Mouse (Mus musculus) kidney, postnatal 0 days (tissue): ENCODE data around the gene Smarcb1. TPM values are rescaled to one million over a fixed set of nuclear protein-coding genes. Genes with fewer than 3 reads are reported as not detected.

Source experiments
- ATAC-seq: fragments of 200-750 bp; cut with Nextera tagmentation; replicated peaks from 2 replicates; pipeline ENCODE4 v1.8.0; 2017; ENCODE audit warnings: low read depth, moderate number of reproducible peaks, moderate TSS enrichment, moderate library complexity; ENCODE audit not compliant: low FRiP score
- DNase-seq: peaks from one replicate; pipeline ENCODE4 v3.0.0-alpha.2; 2016; ENCODE audit warnings: low spot score
- H3K27ac ChIP-seq: fragments of 300-500 bp; sonication (generic); 2 replicates; pipeline ENCODE4 v1.5.1; 2014; ENCODE audit warnings: mild to moderate bottlenecking
- H3K27me3 ChIP-seq: fragments of 300-500 bp; sonication (generic); 2 replicates; pipeline ENCODE4 v1.6.1; 2014; ENCODE audit warnings: low read length, mixed read lengths; ENCODE audit not compliant: insufficient read depth
- H3K36me3 ChIP-seq: fragments of 300-500 bp; sonication (generic); 2 replicates; pipeline ENCODE4 v1.6.1; 2014; ENCODE audit warnings: low read length, mixed read lengths; ENCODE audit not compliant: insufficient read depth
- H3K4me1 ChIP-seq: fragments of 300-500 bp; sonication (generic); replicated peaks from 2 replicates; pipeline ENCODE4 v1.6.1; 2014; ENCODE audit warnings: antibody characterized with exemption, low read length, mixed read lengths; ENCODE audit not compliant: insufficient read depth
- H3K4me2 ChIP-seq: fragments of 300-500 bp; sonication (generic); 2 replicates; pipeline ENCODE4 v1.6.1; 2014; ENCODE audit warnings: mild to moderate bottlenecking, low read length, moderate library complexity, mixed read lengths
- H3K4me3 ChIP-seq: fragments of 300-500 bp; sonication (generic); replicated peaks from 2 replicates; pipeline ENCODE4 v1.5.1; 2014; ENCODE audit warnings: low read depth, low read length
- H3K9ac ChIP-seq: fragments of 300-500 bp; sonication (generic); 2 replicates; pipeline ENCODE4 v1.6.1; 2014; ENCODE audit warnings: low read depth, low read length
- H3K9me3 ChIP-seq: fragments of 300-500 bp; sonication (generic); replicated peaks from 2 replicates; pipeline ENCODE4 v1.6.1; 2016; ENCODE audit warnings: low read length, inconsistent platforms, mixed read lengths
- CTCF ChIP-seq: IDR thresholded peaks from 2 replicates; pipeline ENCODE4 v1.5.1; 2016; ENCODE audit warnings: antibody characterized with exemption, low read depth, mild to moderate bottlenecking, moderate library complexity
- WGBS: fragments of 180-500 bp; shearing (Covaris S2); extraction: QIAGEN DNeasy Blood & Tissue Kit; methylation state at CpG from one replicate; pipeline ENCODE4 v1.1.7; 2014; 5-methylcytosine and 5-hydroxymethylcytosine counted together
- polyA plus RNA-seq: library from polyadenylated mRNA; unstranded; fragments of >200 nt; fragmentation: Nextera tagmentation; extraction: Ambion mirVana; gene quantifications from 2 replicates; pipeline ENCODE4 v1.2.1, GENCODE M21; 2015

The Smarcb1 gene
- polyA plus RNA-seq, 1 experiment from 2014 or later: 149 TPM

GRCm38 (mm10) chr10:75878836-75879235 lies 42.6 kb downstream of the Smarcb1 start:
- no peak for TF ChIP-seq CTCF
- no peak overlapping the region for H3K27ac ChIP-seq
- H3K9ac ChIP-seq: no peak overlapping the region
- H3K4me3 ChIP-seq: no peak overlapping the region
- H3K27me3 ChIP-seq: no peaks in the 10 kb centered on the region
- H3K36me3 ChIP-seq: no peaks in the 10 kb centered on the region
- 87% methylated on average over 3 of the region's 3 CpGs for whole genome bisulfite sequencing
- no peak for ATAC-seq
- 0 out of 2 replicates have a peak, but pooled peaks cover 4% of the 10 kb centered on the region for H3K4me1 ChIP-seq
- no peaks in the 10 kb centered on the region for H3K9me3 ChIP-seq
- DNase-seq: no peak
- H3K4me2 ChIP-seq: no peak overlapping the region

- Histone ChIP-seq H3K9me3 (no peaks in the 10 kb centered on the region), H3K4me2 (peak overlapping the region; percentile 70), H3K9ac (peak overlapping the region; percentile 35), H3K36me3 (no peaks in the 10 kb centered on the region), H3K27me3 (no peaks in the 10 kb centered on the region), H3K4me3 (no peak overlapping the region), H3K27ac (no peak overlapping the region), H3K4me1 (peaks cover 6% of the 10 kb centered on the region; the same call in 1 of the 2 replicates)
- DNase-seq (no peak), ATAC-seq (no peak)
- no peak for TF ChIP-seq CTCF
- WGBS: 44% methylated on average over 10 of the region's 10 CpGs
Observed at GRCm38 (mm10) chr10:75873543-75874170, 47.8 kb downstream of the Smarcb1 start.

- Histone ChIP-seq H3K9ac (peak overlapping the region; percentile 35), H3K4me2 (peak overlapping the region; percentile 70), H3K4me1 (peaks cover 6% of the 10 kb centered on the region; the same call in 1 of the 2 replicates), H3K27me3 (no peaks in the 10 kb centered on the region), H3K4me3 (peak overlapping the region; percentile 23), H3K9me3 (no peaks in the 10 kb centered on the region), H3K36me3 (no peaks in the 10 kb centered on the region), H3K27ac (no peak overlapping the region)
- no peak for TF ChIP-seq CTCF
- DNase-seq (peak; percentile 99), ATAC-seq (peak; percentile 94)
- WGBS: 2% methylated on average over 11 of the region's 11 CpGs
Observed at GRCm38 (mm10) chr10:75872915-75873542, 48.4 kb downstream of the Smarcb1 start.

GRCm38 (mm10) chr10:75872025-75872914 lies 49.1 kb downstream of the Smarcb1 start:
- Histone ChIP-seq H3K36me3 (no peaks in the 10 kb centered on the region), H3K4me1 (peaks cover 6% of the 10 kb centered on the region; the same call in 1 of the 2 replicates), H3K4me3 (peak overlapping the region; percentile 23), H3K27ac (no peak overlapping the region), H3K9ac (peak overlapping the region; percentile 35; the same call in 1 of the 2 replicates), H3K4me2 (peak overlapping the region; percentile 70), H3K9me3 (no peaks in the 10 kb centered on the region), H3K27me3 (no peaks in the 10 kb centered on the region)
- TF ChIP-seq CTCF: no peak
- ATAC-seq: 0 out of 2 replicates have a peak, but pooled peaks have one; percentile 11
- WGBS: 36% methylated on average over 10 of the region's 10 CpGs
- DNase-seq: no peak

- no peak overlapping the region for H3K27ac ChIP-seq
- H3K4me2 ChIP-seq: no peak overlapping the region
- H3K36me3 ChIP-seq: peaks cover 5% of the 10 kb centered on the region; the same call in 1 of the 2 replicates
- no peak for DNase-seq
- no peak for ATAC-seq
- H3K27me3 ChIP-seq: no peaks in the 10 kb centered on the region
- no peak overlapping the region for H3K9ac ChIP-seq
- H3K9me3 ChIP-seq: no peaks in the 10 kb centered on the region
- peaks cover 11% of the 10 kb centered on the region; the same call in 1 of the 2 replicates for H3K4me1 ChIP-seq
- WGBS: 87% methylated on average over 5 of the region's 5 CpGs
- no peak overlapping the region for H3K4me3 ChIP-seq
- TF ChIP-seq CTCF: no peak
Observed at GRCm38 (mm10) chr10:75861587-75861986, 59.8 kb downstream of the Smarcb1 start.

- ATAC-seq: no peak
- H3K36me3 ChIP-seq: peaks cover 5% of the 10 kb centered on the region; the same call in 1 of the 2 replicates
- peak overlapping the region; percentile 95 for H3K27ac ChIP-seq
- DNase-seq: no peak
- H3K27me3 ChIP-seq: no peaks in the 10 kb centered on the region
- no peak for TF ChIP-seq CTCF
- 54% methylated on average over 7 of the region's 7 CpGs for WGBS
- H3K9ac ChIP-seq: no peak overlapping the region
- H3K4me2 ChIP-seq: peak overlapping the region; percentile 79; the same call in 1 of the 2 replicates
- H3K4me1 ChIP-seq: peaks cover 11% of the 10 kb centered on the region; the same call in 1 of the 2 replicates
- H3K4me3 ChIP-seq: no peak overlapping the region
- H3K9me3 ChIP-seq: no peaks in the 10 kb centered on the region
Observed at GRCm38 (mm10) chr10:75860746-75861145, 60.7 kb downstream of the Smarcb1 start.
